Mouse (Mus musculus) Patski (cell line): ENCODE results near the gene Xrcc6. TPM values are rescaled to one million over a fixed set of nuclear protein-coding genes. Genes with fewer than 3 reads are reported as not detected.

ENCODE experiments used
- ATAC-seq: fragments of 100-300 bp; one replicate; pipeline ENCODE4 v1.8.0; 2021
- CTCF ChIA-PET: fragments of 350-600 bp; sonication (Branson Sonifier 250); formaldehyde crosslinking; loops from one replicate; lab custom pipeline; 2022; ENCODE audit warnings: inconsistent platforms; lab: Charles Lee
- POLR2A ChIA-PET: fragments of 350-600 bp; sonication (Branson Sonifier 250); formaldehyde crosslinking; loops from one replicate; lab custom pipeline; 2022; ENCODE audit warnings: antibody characterized with exemption, inconsistent platforms; lab: Charles Lee
- DNase-seq: peaks from one replicate; pipeline ENCODE4 v3.0.0-alpha.2; 2011; ENCODE audit warnings: low read depth, low spot score
- H3K27me3 ChIP-seq: fragments of 371-371 bp; one replicate; pipeline ENCODE4 v1.5.1; 2021
- CTCF ChIP-seq: fragments of 100-300 bp; IDR thresholded peaks from one replicate; pipeline ENCODE4 v1.5.1; 2021
- in situ Hi-C: fragments of 300-500 bp; cut with MboI; formaldehyde crosslinking; loops from 3 replicates; pipeline ENCODE4 v1.11.1; 2018; ENCODE audit warnings: low pct_unique_long_range_greater_than_20kb, mixed read lengths
- polyA plus RNA-seq: library from polyadenylated mRNA; unstranded; gene quantifications from one replicate; pipeline ENCODE4 v1.2.3, GENCODE M21; 2021

Xrcc6 gene
- polyA plus RNA-seq, 1 experiment from 2014 or later, result 48.0 TPM

GRCm38 (mm10) chr15:82016101-82016808 is 28.6 kb downstream of the Xrcc6 start:
- TF ChIP-seq CTCF, result no peak
- in situ Hi-C loops, result no loop called here
- ChIA-PET CTCF (interaction anchor here (1.0 to 2.2 kb wide), 4 partner anchors 19 to 149 kb away, joined by 3 to 12 read pairs (median 4); partner anchors contain the start of gene Pmm1), POLR2A (interaction anchor here (0.6 to 0.8 kb wide), 3 partner anchors 20 to 1381 kb away, joined by 3 to 7 read pairs (median 3); no protein-coding TSS in a partner anchor)
- DNase-seq (peak; percentile 94), ATAC-seq (peak; percentile 70)
- H3K27me3 ChIP-seq, result no peaks in the 10 kb centered on the region

- ATAC-seq, result no peak
- in situ Hi-C loops, result no loop called here
- POLR2A ChIA-PET, result interaction anchor here (0.6 kb wide), 1 partner anchor 1381 kb away, joined by 7 read pairs; no protein-coding TSS in a partner anchor
Measured at GRCm38 (mm10) chr15:82016830-82017229, 29.2 kb downstream of the Xrcc6 start.

DNA sequence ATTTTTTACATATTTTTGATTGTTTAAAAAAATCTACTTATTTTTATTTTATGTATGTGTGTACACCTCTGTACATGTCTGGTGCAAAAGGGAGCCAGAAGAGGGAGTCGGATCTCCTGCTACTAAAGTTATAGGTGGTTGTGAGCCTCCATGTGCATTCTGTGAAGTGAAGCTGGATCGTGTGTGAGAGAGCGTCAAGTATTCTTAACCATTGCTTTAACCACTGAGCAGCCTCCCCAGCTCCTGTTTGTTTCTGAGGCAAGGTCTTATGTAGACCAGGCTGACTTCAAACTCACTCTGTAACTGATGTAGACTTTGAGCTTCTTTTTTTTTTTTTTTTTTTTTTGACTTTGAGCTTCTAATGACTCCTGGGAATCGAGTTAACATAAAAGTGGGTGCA is 29.8 kb downstream of the Xrcc6 start:
- TF ChIP-seq CTCF, result no peak
- ATAC-seq (no peak), DNase-seq (no peak)
- ChIA-PET CTCF (interaction anchor here (1.0 to 1.7 kb wide), 2 partner anchors 17 to 147 kb away, joined by 3 to 4 read pairs; no protein-coding TSS in a partner anchor), POLR2A (interaction anchor here (0.6 kb wide), 2 partner anchors 20 to 109 kb away, joined by 3 read pairs; no protein-coding TSS in a partner anchor)
- no peaks in the 10 kb centered on the region for H3K27me3 ChIP-seq
- in situ Hi-C loops, result no loop called here

More at GRCm38 (mm10) chr15:82016830-82017229, 29.2 kb downstream of the Xrcc6 start:
- no peak for TF ChIP-seq CTCF
- no peak for DNase-seq
- CTCF ChIA-PET, result interaction anchor here (1.7 kb wide), 1 partner anchor 148 kb away, joined by 4 read pairs; no protein-coding TSS in a partner anchor
- no peaks in the 10 kb centered on the region for H3K27me3 ChIP-seq

- ATAC-seq (no peak), DNase-seq (no peak)
- H3K27me3 ChIP-seq, result no peaks in the 10 kb centered on the region
- in situ Hi-C loops, result no loop called here
- CTCF ChIA-PET, result interaction anchor here (1.1 kb wide), 2 partner anchors 10 to 50 kb away, joined by 3 read pairs; no protein-coding TSS in a partner anchor
- TF ChIP-seq CTCF, result no peak
- POLR2A ChIA-PET, result no interaction called here
Measured at GRCm38 (mm10) chr15:82019288-82019687, 31.7 kb downstream of the Xrcc6 start.

DNA sequence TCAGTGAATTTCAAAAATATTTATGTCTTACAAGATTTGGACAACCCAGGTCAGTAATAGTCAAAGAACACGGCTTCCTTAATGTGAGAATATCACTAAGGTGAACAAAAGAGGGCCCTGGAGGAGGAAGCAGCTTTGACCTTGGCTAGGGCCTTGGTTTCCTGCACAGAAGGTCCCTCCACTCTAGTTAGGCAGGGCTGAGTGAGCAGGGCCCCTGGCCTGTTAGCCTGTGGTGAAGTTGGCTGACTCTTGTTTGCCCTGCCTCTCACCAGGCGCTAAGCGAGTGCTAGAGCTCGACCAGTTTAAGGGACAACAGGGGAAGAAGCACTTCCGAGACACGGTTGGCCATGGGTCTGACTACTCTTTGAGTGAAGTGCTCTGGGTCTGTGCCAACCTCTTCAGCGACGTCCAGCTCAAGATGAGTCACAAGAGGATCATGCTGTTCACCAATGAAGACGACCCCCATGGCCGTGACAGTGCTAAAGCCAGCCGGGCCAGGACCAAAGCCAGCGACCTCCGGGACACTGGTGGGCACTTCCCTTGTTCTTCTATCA is 35.0 kb downstream of the Xrcc6 start:
- no peak for TF ChIP-seq CTCF
- H3K27me3 ChIP-seq, result no peaks in the 10 kb centered on the region
- CTCF ChIA-PET, result interaction anchor here (1.2 kb wide), 1 partner anchor 14 kb away, joined by 3 read pairs; no protein-coding TSS in a partner anchor
- in situ Hi-C loops, result no loop called here
- ATAC-seq, result no peak
- POLR2A ChIA-PET, result no interaction called here
- no peak for DNase-seq

GRCm38 (mm10) chr15:82023965-82024635 is 36.5 kb downstream of the Xrcc6 start:
- POLR2A ChIA-PET, result no interaction called here
- no peak for DNase-seq
- no peak for TF ChIP-seq CTCF
- CTCF ChIA-PET, result interaction anchor here (0.8 to 1.8 kb wide), 2 partner anchors 11 to 21 kb away, joined by 5 read pairs; no protein-coding TSS in a partner anchor
- in situ Hi-C loops, result no loop called here
- no peak for ATAC-seq
- H3K27me3 ChIP-seq, result no peaks in the 10 kb centered on the region

GRCm38 (mm10) chr15:82027276-82027675 is 39.6 kb downstream of the Xrcc6 start:
- POLR2A ChIA-PET, result no interaction called here

GRCm38 (mm10) chr15:82027726-82028125 is 40.1 kb downstream of the Xrcc6 start:
- H3K27me3 ChIP-seq, result no peaks in the 10 kb centered on the region
- no peak for TF ChIP-seq CTCF
- POLR2A ChIA-PET, result no interaction called here
- in situ Hi-C loops, result no loop called here
- no peak for DNase-seq
- CTCF ChIA-PET, result interaction anchor here (1.4 kb wide), 1 partner anchor 8 kb away, joined by 3 read pairs; no protein-coding TSS in a partner anchor
- no peak for ATAC-seq

More at GRCm38 (mm10) chr15:82027276-82027675, 39.6 kb downstream of the Xrcc6 start:
- ATAC-seq (no peak), DNase-seq (no peak)
- in situ Hi-C loops, result no loop called here
- H3K27me3 ChIP-seq, result no peaks in the 10 kb centered on the region
- no peak for TF ChIP-seq CTCF
- CTCF ChIA-PET, result interaction anchor here (1.2 to 1.4 kb wide), 2 partner anchors 8 to 10 kb away, joined by 3 read pairs; no protein-coding TSS in a partner anchor

DNA sequence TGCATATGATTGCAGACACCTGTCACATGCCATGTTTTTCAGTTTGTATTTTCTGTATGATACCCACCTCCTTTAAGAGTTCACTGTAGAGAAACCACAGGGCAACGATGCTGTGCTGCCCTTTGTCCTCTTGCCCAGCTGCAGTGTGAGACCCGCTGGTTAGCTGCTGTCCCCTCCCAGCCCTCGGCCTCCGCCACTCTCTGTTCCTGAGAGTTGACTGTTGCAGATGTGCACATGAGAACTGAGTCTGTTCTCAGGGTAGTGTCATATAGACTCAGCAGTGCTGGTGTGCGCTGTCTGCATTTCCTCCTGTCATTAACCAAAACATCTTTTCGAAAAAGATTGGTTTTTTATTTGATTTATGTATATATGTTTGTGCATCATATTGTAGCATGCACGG is 44.8 kb downstream of the Xrcc6 start:
- no peak for TF ChIP-seq CTCF
- in situ Hi-C loops, result no loop called here
- POLR2A ChIA-PET, result no interaction called here
- ATAC-seq (no peak), DNase-seq (no peak)
- no peaks in the 10 kb centered on the region for H3K27me3 ChIP-seq
- CTCF ChIA-PET, result no interaction called here

DNA sequence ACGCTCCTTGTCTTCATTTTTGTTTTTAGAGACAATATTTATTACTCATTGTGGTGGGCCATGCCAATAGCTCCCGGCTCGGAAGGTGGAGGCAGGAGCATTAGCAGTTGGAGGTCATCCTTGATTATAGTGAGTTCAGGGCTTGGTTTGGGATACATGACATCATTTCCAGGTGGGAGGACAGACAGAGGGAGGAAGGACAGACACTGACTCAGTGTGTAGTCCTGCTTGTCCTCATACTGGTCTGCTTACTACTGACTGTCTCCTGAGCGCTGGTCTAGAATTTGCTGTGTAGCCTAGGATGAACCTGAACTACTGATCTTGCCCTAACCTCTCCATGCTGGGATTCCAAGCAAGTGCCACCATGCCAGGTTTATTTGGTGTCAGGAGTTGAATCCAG is 46.1 kb downstream of the Xrcc6 start, which contains the start of gene Desi1:
Gene Desi1 (minus strand): TSS at position 101 of the 400 bp plus-strand sequence.
- DNase-seq (no peak), ATAC-seq (no peak)
- no peaks in the 10 kb centered on the region for H3K27me3 ChIP-seq
- ChIA-PET POLR2A (no interaction called here), CTCF (interaction anchor here (1.0 to 2.9 kb wide), 3 partner anchors 10 to 77 kb away, joined by 3 to 14 read pairs (median 3); no protein-coding TSS in a partner anchor)
- TF ChIP-seq CTCF, result no peak
- in situ Hi-C loops, result no loop called here
